Mouse (Mus musculus): Measurements from ENCODE around the gene Ddx54. TPM values are rescaled to one million over a fixed set of nuclear protein-coding genes. Genes with fewer than 3 reads are reported as not detected.

Gene Ddx54
- total RNA-seq, 1 experiment: 90.7 TPM

DNA sequence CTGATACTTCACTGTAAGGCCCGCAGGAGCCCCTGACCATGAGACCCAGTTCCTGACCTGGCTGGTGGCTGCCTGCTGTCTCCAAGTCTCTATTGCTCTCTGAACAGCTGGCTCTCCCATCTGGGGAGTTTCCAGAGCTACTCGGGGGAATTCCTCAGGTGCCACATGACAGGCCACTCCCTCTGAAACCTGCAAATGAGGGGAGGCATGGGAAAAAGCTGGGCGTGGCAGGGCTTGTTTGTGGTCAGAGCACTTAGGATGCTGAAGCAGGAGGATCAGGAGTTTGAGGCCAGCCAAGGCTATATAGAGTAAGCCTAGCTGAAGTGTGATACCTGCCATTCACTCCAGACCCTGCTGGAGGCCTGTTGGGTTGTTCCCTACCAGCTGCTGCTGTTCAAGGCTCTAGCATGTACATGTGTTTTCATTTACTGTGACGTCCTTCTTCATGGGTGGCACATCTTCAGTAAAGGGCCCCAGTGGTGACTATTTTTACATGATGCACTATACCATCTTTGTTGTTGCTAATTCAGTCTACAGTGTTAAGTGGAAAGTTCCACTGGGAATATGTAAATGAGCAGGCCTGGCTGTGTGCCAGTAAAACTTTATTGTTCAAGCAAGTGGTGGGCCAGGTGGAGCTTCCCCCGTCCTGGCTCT, 9.8 kb downstream of the Ddx54 start:
- DNase-seq (ENCODE audit: low read depth, low spot score): no peak
- no peaks in the 10 kb centered on the region for H3K9me3 ChIP-seq (ENCODE audit: control insufficient read depth, insufficient read depth, low read depth, low read length)
- H3K36me3 ChIP-seq (ENCODE audit: control insufficient read depth, insufficient read depth, low read length, poor library complexity, severe bottlenecking): peaks cover 87% of the 10 kb centered on the region
- peaks cover 8 to 33% of the 10 kb centered on the region in 2 experiments; a peak in 2 of 4 replicates for H3K4me1 ChIP-seq (ENCODE audit: control insufficient read depth in 2 of 2, insufficient read depth in 2 of 2, low read length in 2 of 2, poor library complexity in 1 of 2)
- TF ChIP-seq MAFK (IDR thresholded peaks at IDR 0.05; ENCODE audit: insufficient read depth, low read depth, low read length) (no peak), ZC3H11A (IDR thresholded peaks at IDR 0.05; ENCODE audit: borderline replicate concordance, low read depth, low read length) (no peak)
- no peak overlapping the region for H3K27ac ChIP-seq (ENCODE audit: insufficient read depth, low read depth, low read length, poor library complexity, severe bottlenecking)
- in situ Hi-C loops (cut with MboI; ENCODE audit: low sequenced_read_pairs in 2 of 2, unreplicated experiment in 2 of 2): loop anchor here in 1 of 2 experiments (10.0 kb wide), 1 partner anchor 112 kb away; no protein-coding TSS in a partner anchor
- H3K9ac ChIP-seq (ENCODE audit: insufficient read depth, low read depth, low read length, poor library complexity, severe bottlenecking): no peak overlapping the region
- no peak overlapping the region for H3K4me3 ChIP-seq (ENCODE audit: insufficient read depth in 1 of 2, low read depth in 1 of 2, low read length in 2 of 2, poor library complexity in 1 of 2, severe bottlenecking in 1 of 2)

- TF ChIP-seq MAFK (IDR thresholded peaks at IDR 0.05; ENCODE audit: insufficient read depth, low read depth, low read length) (no peak), CHD2 (IDR thresholded peaks at IDR 0.05; ENCODE audit: low read depth, low read length) (no peak), HCFC1 (IDR thresholded peaks at IDR 0.05; ENCODE audit: borderline replicate concordance, insufficient read depth, low read length) (no peak), ZNF384 (IDR thresholded peaks at IDR 0.05; ENCODE audit: low read depth, low read length) (no peak), ZC3H11A (IDR thresholded peaks at IDR 0.05; ENCODE audit: borderline replicate concordance, low read depth, low read length) (no peak)
- in situ Hi-C loops (cut with MboI; ENCODE audit: low sequenced_read_pairs in 2 of 2, unreplicated experiment in 2 of 2): loop anchor here in 1 of 2 experiments (10.0 kb wide), 1 partner anchor 110 kb away; no protein-coding TSS in a partner anchor
- no peak overlapping the region for H3K4me3 ChIP-seq (ENCODE audit: insufficient read depth in 1 of 2, low read depth in 1 of 2, low read length in 2 of 2, poor library complexity in 1 of 2, severe bottlenecking in 1 of 2)
- H3K27ac ChIP-seq (ENCODE audit: insufficient read depth, low read depth, low read length, poor library complexity, severe bottlenecking): no peak overlapping the region
- H3K9ac ChIP-seq (ENCODE audit: insufficient read depth, low read depth, low read length, poor library complexity, severe bottlenecking): no peak overlapping the region
- DNase-seq (ENCODE audit: low read depth, low spot score): no peak
- peaks cover 5 to 24% of the 10 kb centered on the region in 2 experiments; a peak in 2 of 4 replicates for H3K4me1 ChIP-seq (ENCODE audit: control insufficient read depth in 2 of 2, insufficient read depth in 2 of 2, low read length in 2 of 2, poor library complexity in 1 of 2)
- H3K9me3 ChIP-seq (ENCODE audit: control insufficient read depth, insufficient read depth, low read depth, low read length): no peaks in the 10 kb centered on the region
- peaks cover 77% of the 10 kb centered on the region for H3K36me3 ChIP-seq (ENCODE audit: control insufficient read depth, insufficient read depth, low read length, poor library complexity, severe bottlenecking)
These were observed 11.9 kb downstream of the Ddx54 start for GRCm38 (mm10) chr5:120624427-120624826.

DNA sequence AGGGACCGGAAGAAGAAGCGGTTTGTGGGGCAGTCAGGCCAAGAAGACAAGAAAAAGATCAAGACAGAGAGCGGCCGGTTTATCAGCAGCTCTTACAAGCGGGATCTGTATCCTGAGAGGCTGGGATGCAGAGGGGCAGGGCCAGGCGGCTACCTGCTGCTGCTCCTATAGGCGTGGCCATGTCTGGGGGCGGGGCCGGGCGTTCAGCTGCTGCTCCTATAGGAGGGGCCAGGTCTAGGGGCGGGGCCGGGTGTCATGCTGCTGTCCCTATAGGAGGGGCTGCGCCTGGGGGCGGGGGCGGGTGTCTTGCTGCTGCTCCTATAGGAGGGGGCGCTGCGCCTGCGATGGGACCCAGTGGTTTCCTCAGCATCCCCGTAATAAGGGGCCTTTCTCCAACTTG, 13.9 kb downstream of the Ddx54 start:
- DNase-seq (ENCODE audit: low read depth, low spot score): peak; percentile 95
- no peak overlapping the region for H3K27ac ChIP-seq (ENCODE audit: insufficient read depth, low read depth, low read length, poor library complexity, severe bottlenecking)
- H3K4me3 ChIP-seq (ENCODE audit: insufficient read depth in 1 of 2, low read depth in 1 of 2, low read length in 2 of 2, poor library complexity in 1 of 2, severe bottlenecking in 1 of 2): no peak overlapping the region; a peak in 1 of 4 replicates
- H3K4me1 ChIP-seq (ENCODE audit: control insufficient read depth in 2 of 2, insufficient read depth in 2 of 2, low read length in 2 of 2, poor library complexity in 1 of 2): peaks cover 5 to 11% of the 10 kb centered on the region in 2 experiments; a peak in 2 of 4 replicates
- H3K36me3 ChIP-seq (ENCODE audit: control insufficient read depth, insufficient read depth, low read length, poor library complexity, severe bottlenecking): peaks cover 58% of the 10 kb centered on the region
- no peak for TF ChIP-seq ZNF384 (IDR thresholded peaks at IDR 0.05; ENCODE audit: low read depth, low read length)
- no peak for TF ChIP-seq ZC3H11A (IDR thresholded peaks at IDR 0.05; ENCODE audit: borderline replicate concordance, low read depth, low read length)
- TF ChIP-seq HCFC1 (IDR thresholded peaks at IDR 0.05; ENCODE audit: borderline replicate concordance, insufficient read depth, low read length): no peak
- in situ Hi-C loops (cut with MboI; ENCODE audit: low sequenced_read_pairs in 2 of 2, unreplicated experiment in 2 of 2): loop anchor here in 1 of 2 experiments (10.0 kb wide), 1 partner anchor 108 kb away; no protein-coding TSS in a partner anchor
- H3K9ac ChIP-seq (ENCODE audit: insufficient read depth, low read depth, low read length, poor library complexity, severe bottlenecking): no peak overlapping the region
- no peaks in the 10 kb centered on the region for H3K9me3 ChIP-seq (ENCODE audit: control insufficient read depth, insufficient read depth, low read depth, low read length)

DNA sequence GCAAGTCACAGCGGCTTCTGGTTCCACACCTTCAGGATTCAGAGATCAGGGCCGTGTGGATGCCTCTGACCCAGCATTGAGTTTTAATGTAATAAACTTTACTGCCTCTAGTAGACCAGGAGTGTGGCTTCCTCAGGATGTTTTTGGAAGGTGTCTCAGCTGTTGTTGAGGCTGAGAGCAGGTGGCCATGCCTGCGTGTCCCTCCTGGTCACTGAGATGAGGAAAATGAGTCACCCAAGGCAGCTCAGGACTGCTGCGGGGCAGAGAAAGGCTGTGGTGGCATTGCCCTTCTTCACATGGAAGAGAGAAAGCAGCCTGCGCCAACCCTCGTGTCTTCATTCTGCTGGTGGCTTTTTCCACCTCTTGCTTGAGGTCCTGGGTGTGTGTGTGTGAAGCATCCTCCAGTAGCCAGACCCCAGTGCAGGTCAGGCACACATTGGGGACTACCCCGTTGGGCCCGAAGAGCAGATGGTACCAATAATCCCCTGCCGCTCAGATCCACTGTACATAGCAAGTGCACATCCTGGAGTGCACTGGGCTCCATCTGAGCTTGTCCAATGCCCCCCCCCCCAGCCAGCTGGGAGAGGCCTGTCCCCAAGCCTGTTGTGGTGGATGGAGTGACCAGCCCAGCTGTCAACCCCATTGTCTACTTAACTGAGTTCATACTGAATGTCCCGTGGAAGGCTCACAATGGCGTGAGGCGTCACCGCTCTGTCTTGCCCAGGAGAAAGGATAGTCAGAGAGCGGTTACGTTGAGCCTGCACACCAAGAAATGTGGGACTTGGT, 15.2 kb downstream of the Ddx54 start:
- in situ Hi-C loops (cut with MboI; ENCODE audit: low sequenced_read_pairs in 2 of 2, unreplicated experiment in 2 of 2): loop anchor here in 1 of 2 experiments (10.0 kb wide), 1 partner anchor 107 kb away; no protein-coding TSS in a partner anchor
- H3K4me1 ChIP-seq (ENCODE audit: control insufficient read depth in 2 of 2, insufficient read depth in 2 of 2, low read length in 2 of 2, poor library complexity in 1 of 2): peaks cover 2 to 5% of the 10 kb centered on the region in 2 experiments; a peak in 2 of 4 replicates
- H3K4me3 ChIP-seq (ENCODE audit: insufficient read depth in 1 of 2, low read depth in 1 of 2, low read length in 2 of 2, poor library complexity in 1 of 2, severe bottlenecking in 1 of 2): no peak overlapping the region
- DNase-seq (ENCODE audit: low read depth, low spot score): no peak
- H3K27ac ChIP-seq (ENCODE audit: insufficient read depth, low read depth, low read length, poor library complexity, severe bottlenecking): no peak overlapping the region
- no peak for TF ChIP-seq MAFK (IDR thresholded peaks at IDR 0.05; ENCODE audit: insufficient read depth, low read depth, low read length)
- H3K36me3 ChIP-seq (ENCODE audit: control insufficient read depth, insufficient read depth, low read length, poor library complexity, severe bottlenecking): peaks cover 47% of the 10 kb centered on the region
- no peaks in the 10 kb centered on the region for H3K9me3 ChIP-seq (ENCODE audit: control insufficient read depth, insufficient read depth, low read depth, low read length)
- no peak overlapping the region for H3K9ac ChIP-seq (ENCODE audit: insufficient read depth, low read depth, low read length, poor library complexity, severe bottlenecking)

All from ES-E14 (cell line).